Mouse (Mus musculus): Measurements from ENCODE around the gene Wapl.

Gene Wapl

DNA sequence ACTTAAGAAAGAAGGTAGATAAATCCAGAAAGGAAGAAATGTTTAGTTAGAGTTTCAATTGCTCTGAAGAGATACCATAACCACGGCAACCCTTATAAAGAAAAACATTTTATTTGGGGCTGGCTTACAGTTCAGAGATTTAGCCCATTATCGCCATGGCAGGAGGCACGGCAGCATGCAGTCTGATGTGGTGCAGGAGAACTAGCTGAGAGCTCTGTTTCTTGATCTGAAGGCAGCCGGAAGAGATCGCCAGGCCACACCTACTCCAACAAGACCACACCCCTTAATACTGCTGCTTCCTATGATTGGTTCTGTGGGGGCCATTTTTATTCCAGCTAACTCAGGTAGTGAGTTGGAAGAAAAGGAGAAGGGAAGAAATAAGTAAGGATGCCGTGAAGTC, 100.5 kb downstream of the Wapl start:
- no peak for DNase-seq

- no peak for DNase-seq
These were observed 103.1 kb downstream of the Wapl start for GRCm38 (mm10) chr14:34776719-34777385.

DNA sequence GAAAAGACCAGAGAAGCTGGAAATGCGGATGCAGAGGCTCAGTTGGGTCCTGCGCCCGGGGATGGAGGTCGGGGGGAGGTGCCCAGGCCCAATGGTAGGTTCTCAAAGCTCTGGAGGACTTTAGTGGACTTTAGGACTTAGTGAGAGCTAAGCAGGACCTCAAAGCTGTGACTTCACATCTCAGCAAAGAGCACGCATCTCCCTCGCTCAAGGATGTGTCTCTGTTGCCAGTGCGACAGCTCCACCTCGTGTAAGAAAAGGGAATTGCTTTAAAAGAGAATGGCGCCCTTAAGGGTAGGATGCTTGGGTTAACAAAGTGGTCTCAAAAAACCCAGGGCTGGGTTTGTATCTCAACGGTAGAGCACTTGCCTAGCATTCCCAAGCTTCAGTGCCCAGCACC, 104.1 kb downstream of the Wapl start:
- peak in 1 of 2 experiments; percentile 56 for DNase-seq

- no peak for DNase-seq
These were observed 105.0 kb downstream of the Wapl start for GRCm38 (mm10) chr14:34778760-34779159.

DNA sequence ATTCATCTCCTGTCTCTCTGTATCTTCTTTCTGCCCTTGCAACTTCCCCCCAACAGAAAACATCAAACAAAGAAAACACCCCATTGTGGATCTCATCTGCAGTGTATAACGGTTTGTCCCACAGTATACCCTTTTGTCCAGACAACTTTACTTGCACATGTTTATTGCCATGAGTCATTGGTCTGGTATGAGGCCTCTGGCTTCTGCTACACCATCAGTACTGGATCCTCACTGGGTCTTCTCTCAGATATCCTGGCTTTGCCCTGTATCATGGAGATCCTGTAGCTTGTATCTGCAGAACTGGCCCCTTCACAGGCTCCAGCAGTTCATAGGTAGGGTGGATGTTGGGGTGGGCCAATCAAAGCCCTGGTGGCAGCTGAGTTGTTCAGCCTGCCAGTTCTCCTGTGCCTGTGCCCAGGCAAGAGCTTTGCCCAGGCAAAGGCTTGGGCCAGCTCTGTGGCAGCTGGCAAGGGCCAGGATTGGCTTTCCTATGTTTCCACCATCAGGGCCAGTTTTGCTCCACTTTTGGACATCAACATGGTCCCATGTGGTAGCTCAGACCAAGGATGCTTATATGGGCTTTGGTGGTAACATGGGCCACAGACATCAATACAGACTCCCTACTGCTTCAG, 119.8 kb downstream of the Wapl start:
- DNase-seq: no peak
